In the genomic region with DNA sequence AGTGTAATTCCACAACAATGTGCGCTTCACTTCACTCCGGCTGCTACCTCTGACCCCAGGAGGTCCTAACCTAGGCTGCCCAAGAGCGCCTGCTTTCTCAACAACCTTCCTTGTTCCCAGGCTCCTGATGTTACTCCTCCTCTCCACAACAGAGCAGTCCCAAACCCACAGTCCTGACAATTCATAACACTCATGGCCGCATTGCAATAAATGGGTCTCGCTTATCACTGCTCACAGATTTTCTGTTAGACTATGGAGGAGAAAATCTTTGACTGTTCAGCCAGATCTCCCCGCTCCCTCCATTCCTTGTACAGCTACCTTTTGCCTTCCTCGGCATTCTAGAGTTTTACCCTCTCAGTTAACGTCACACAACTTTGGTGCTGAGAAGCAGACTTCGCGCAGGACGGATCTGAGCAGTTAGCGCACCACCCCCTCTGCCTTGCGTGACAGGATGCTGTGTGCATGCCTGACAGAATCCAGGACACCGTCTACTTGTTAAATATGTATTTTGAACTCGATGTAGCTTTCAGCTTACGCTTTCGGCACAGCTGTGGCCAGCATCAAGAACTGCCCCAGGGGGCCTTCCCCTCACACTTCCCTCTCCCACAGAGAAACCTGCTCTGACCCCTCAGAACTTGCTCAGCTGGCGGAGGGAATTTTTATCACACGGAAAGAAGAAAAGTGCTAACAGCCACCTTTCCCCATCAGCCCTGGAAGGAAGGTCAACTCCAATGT, we compare ENCODE assay signal across 9 mouse cellular contexts. TPM values are rescaled to one million over a fixed set of nuclear protein-coding genes. Genes with fewer than 3 reads are reported as not detected.
DNase-seq lines count a peak whose midpoint lies in the region; ATAC-seq and TF ChIP-seq lines count a peak whose summit lies in the region.
"Had no signal": no experiment of that assay in that cellular context is flagged by ENCODE, and none has a peak within 500 bp of the region (broad histone marks: within the 10 kb centered on the region; RNA-seq: fewer than 3 reads in every experiment).

Gene Stox2 (minus strand): TSS at position 51 of the 735 bp plus-strand sequence.

- no peak for ATAC-seq in neural tube, embryonic 14.5 days (ENCODE audit: low read depth)
- ATAC-seq in frontal cortex, adult (ENCODE audit: low TSS enrichment): no peak

- H3K9ac ChIP-seq in neural tube, embryonic 14.5 days (replicated peaks; ENCODE audit: low read depth, low read length): no peak within 1 kb of the TSS

- no peak within 1 kb of the TSS for H3K27ac ChIP-seq in layer of hippocampus, adult 2 months
- no peak within 1 kb of the TSS for H3K27ac ChIP-seq in forebrain, embryonic 10.5 days
- no peak within 1 kb of the TSS for H3K27ac ChIP-seq in neural tube, embryonic 14.5 days (ENCODE audit: low read depth, low read length)
- no peak within 1 kb of the TSS for H3K27ac ChIP-seq in gastrocnemius, adult 2 months

- H3K4me1 ChIP-seq in forebrain, embryonic 10.5 days: no peaks in the 10 kb centered on the region
- H3K4me1 ChIP-seq in neural tube, embryonic 14.5 days (ENCODE audit: control insufficient read depth, insufficient read depth, low read length): no peaks in the 10 kb centered on the region

- no peak within 1 kb of the TSS for H3K4me3 ChIP-seq in layer of hippocampus, adult 2 months
- H3K4me3 ChIP-seq in forebrain, embryonic 10.5 days: no peak within 1 kb of the TSS
- no peak within 1 kb of the TSS for H3K4me3 ChIP-seq in neural tube, embryonic 14.5 days (ENCODE audit: low read depth, low read length)
- H3K4me3 ChIP-seq in gastrocnemius, adult 2 months: no peak within 1 kb of the TSS

- TF ChIP-seq CTCF in layer of hippocampus, adult 2 months (conservative IDR thresholded peaks at IDR 0.05): no peak
- no peak for TF ChIP-seq CTCF in gastrocnemius, adult 2 months (IDR thresholded peaks at IDR 0.05)

- no peak within 1 kb of the TSS for H3K4me2 ChIP-seq in neural tube, embryonic 14.5 days (ENCODE audit: low read depth, low read length)

- no peaks in the 10 kb centered on the region for H3K36me3 ChIP-seq in forebrain, embryonic 10.5 days (replicated peaks)
- H3K36me3 ChIP-seq in neural tube, embryonic 14.5 days (ENCODE audit: control insufficient read depth, insufficient read depth, low read length): no peaks in the 10 kb centered on the region

- no peaks in the 10 kb centered on the region for H3K27me3 ChIP-seq in forebrain, embryonic 10.5 days (ENCODE audit: poor library complexity, severe bottlenecking)
- no peaks in the 10 kb centered on the region for H3K27me3 ChIP-seq in neural tube, embryonic 14.5 days (ENCODE audit: control insufficient read depth, insufficient read depth, low read length)

- peaks cover 3% of the 10 kb centered on the region for H3K9me3 ChIP-seq in forebrain, embryonic 10.5 days
- H3K9me3 ChIP-seq in neural tube, embryonic 14.5 days (ENCODE audit: control insufficient read depth, low read length): no peaks in the 10 kb centered on the region

- no peak for DNase-seq in layer of hippocampus, adult 2 months (ENCODE audit: low spot score in 2 of 2)
- no peak for DNase-seq in layer of hippocampus, adult 9-10 months (ENCODE audit: low spot score)
- no peak for DNase-seq in forebrain, embryonic 10.5 days (ENCODE audit: extremely low spot score, low spot score)
- no peak for DNase-seq in layer of hippocampus, postnatal 25 days (ENCODE audit: extremely low spot score in 1 of 2, low spot score in 1 of 2)
- no peak for DNase-seq in gastrocnemius, adult 2 months
- DNase-seq in ovary, postnatal 14 days (ENCODE audit: low spot score): no peak
- DNase-seq: lung, postnatal 10 days had no signal

- WGBS in forebrain, embryonic 10.5 days: 89% methylated on average over 19 of the region's 19 CpGs
- 79% methylated on average over 19 of the region's 19 CpGs for WGBS in neural tube, embryonic 14.5 days

- intact Hi-C loops in gastrocnemius, adult 2 months (cut with DNase I): no loop called here

RNA-seq across cellular contexts. Expression of gene Stox2, which starts in this region (rescaled TPM):
- 10 to 100 TPM; 85.3 to 86.3 TPM for total RNA-seq in layer of hippocampus, adult 2 months (2021)
- polyA plus RNA-seq in forebrain, embryonic 10.5 days (2016; fragmentation: Nextera tagmentation; extraction: Ambion mirVana): 20.0 and 25.1 TPM in 2 replicates
- total RNA-seq in layer of hippocampus, postnatal 25 days (2021): 10 to 100 TPM; 72.0 to 89.5 TPM
- polyA plus RNA-seq in neural tube, embryonic 14.5 days (2014; fragmentation: Nextera tagmentation; extraction: Ambion mirVana): 39.6 and 49.7 TPM in 2 replicates
- 1 to 10 TPM; 7.3 to 9.5 TPM for total RNA-seq in gastrocnemius, adult 2 months (2021)

Comparison
In these comparisons a context has a peak if more than half of its experiments do, and no peak if none do; other contexts are left out.
1. RNA of gene Stox2 (total RNA-seq): 72.0 to 89.5 TPM in layer of hippocampus, postnatal 25 days and 85.3 to 86.3 TPM in layer of hippocampus, adult 2 months; 7.3 to 9.5 TPM in gastrocnemius, adult 2 months; every median in the first group is over 4 times any median in the second.